Mouse (Mus musculus) hindbrain, embryonic 10.5 days (tissue): ENCODE data around the gene Cyth4. TPM values are rescaled to one million over a fixed set of nuclear protein-coding genes. Genes with fewer than 3 reads are reported as not detected.

ENCODE experiments used
- DNase-seq: peaks from one replicate; pipeline ENCODE4 v3.0.0-alpha.2; 2017; ENCODE audit warnings: low spot score
- H3K27ac ChIP-seq: fragments of 300-500 bp; sonication (generic); 2 replicates; pipeline ENCODE4 v1.5.1; 2016; ENCODE audit warnings: mild to moderate bottlenecking, moderate library complexity
- H3K27me3 ChIP-seq: fragments of 300-500 bp; sonication (generic); 2 replicates; pipeline ENCODE4 v1.6.1; 2016; ENCODE audit warnings: mild to moderate bottlenecking; ENCODE audit not compliant: poor library complexity, insufficient read depth, severe bottlenecking
- H3K36me3 ChIP-seq: fragments of 300-500 bp; sonication (generic); 2 replicates; pipeline ENCODE4 v1.6.1; 2016; ENCODE audit warnings: mild to moderate bottlenecking, moderate library complexity
- H3K4me1 ChIP-seq: fragments of 300-500 bp; sonication (generic); replicated peaks from 2 replicates; pipeline ENCODE4 v1.6.1; 2016; ENCODE audit warnings: mild to moderate bottlenecking
- H3K4me3 ChIP-seq: fragments of 300-500 bp; sonication (generic); 2 replicates; pipeline ENCODE4 v1.5.1; 2016; ENCODE audit warnings: mild to moderate bottlenecking, moderate library complexity
- H3K9me3 ChIP-seq: fragments of 300-500 bp; sonication (generic); 2 replicates; pipeline ENCODE4 v1.6.1; 2016; ENCODE audit warnings: mild to moderate bottlenecking, moderate library complexity
- WGBS: fragments of 180-500 bp; shearing (Covaris S2); methylation state at CpG from one replicate; pipeline ENCODE4 v1.1.7; 2016; 5-methylcytosine and 5-hydroxymethylcytosine counted together
- polyA plus RNA-seq: library from polyadenylated mRNA; unstranded; fragments of >200 nt; fragmentation: Nextera tagmentation; extraction: Ambion mirVana; gene quantifications from 2 replicates; pipeline ENCODE4 v1.2.1, GENCODE M21; 2016

The Cyth4 gene
- polyA plus RNA-seq, 1 experiment from 2014 or later = 8.1 TPM

- WGBS = 30% methylated on average over 6 of the region's 6 CpGs
- no peaks in the 10 kb centered on the region for H3K36me3 ChIP-seq
- peaks cover 8% of the 10 kb centered on the region for H3K27me3 ChIP-seq
- peaks cover 51% of the 10 kb centered on the region for H3K4me1 ChIP-seq
- H3K4me3 ChIP-seq = no peak overlapping the region
- H3K9me3 ChIP-seq = no peaks in the 10 kb centered on the region
- no peak for DNase-seq
- H3K27ac ChIP-seq = peak overlapping the region; percentile 35; the same call in 1 of the 2 replicates
These were observed 46.8 kb downstream of the Cyth4 start for GRCm38 (mm10) chr15:78643633-78644032.

GRCm38 (mm10) chr15:78644606-78645005 is 47.8 kb downstream of the Cyth4 start:
- Histone ChIP-seq H3K36me3 (no peaks in the 10 kb centered on the region), H3K27ac (peak overlapping the region; percentile 26; the same call in 1 of the 2 replicates), H3K27me3 (peaks cover 7% of the 10 kb centered on the region), H3K9me3 (no peaks in the 10 kb centered on the region), H3K4me1 (peaks cover 46% of the 10 kb centered on the region), H3K4me3 (no peak overlapping the region)
- no peak for DNase-seq
- WGBS = 56% methylated on average over 8 of the region's 8 CpGs

- WGBS = 78% methylated on average over 4 of the region's 4 CpGs
- no peak for DNase-seq
- no peaks in the 10 kb centered on the region for H3K36me3 ChIP-seq
These were observed 50.9 kb downstream of the Cyth4 start for GRCm38 (mm10) chr15:78647746-78648145.

GRCm38 (mm10) chr15:78651169-78651568 is 54.3 kb downstream of the Cyth4 start:
- Histone ChIP-seq H3K9me3 (no peaks in the 10 kb centered on the region), H3K27me3 (peaks cover 9% of the 10 kb centered on the region), H3K36me3 (no peaks in the 10 kb centered on the region), H3K4me1 (0 out of 2 replicates have a peak, but pooled peaks cover 4% of the 10 kb centered on the region), H3K4me3 (no peak overlapping the region), H3K27ac (0 out of 2 replicates have a peak overlapping the region, but pooled peaks have one; percentile 6)
- no peak for DNase-seq
- 53% methylated on average over 4 of the region's 4 CpGs for WGBS

More at GRCm38 (mm10) chr15:78647746-78648145, 50.9 kb downstream of the Cyth4 start:
- Histone ChIP-seq H3K4me3 (no peak overlapping the region), H3K9me3 (no peaks in the 10 kb centered on the region), H3K27me3 (peaks cover 9% of the 10 kb centered on the region), H3K27ac (no peak overlapping the region), H3K4me1 (peaks cover 28% of the 10 kb centered on the region)

- DNase-seq = no peak
- no peak overlapping the region for H3K27ac ChIP-seq
These were observed 67.4 kb downstream of the Cyth4 start for GRCm38 (mm10) chr15:78664268-78664667.

GRCm38 (mm10) chr15:78669221-78669871 is 72.5 kb downstream of the Cyth4 start:
- no peak for DNase-seq

More at GRCm38 (mm10) chr15:78664268-78664667, 67.4 kb downstream of the Cyth4 start:
- Histone ChIP-seq H3K36me3 (no peaks in the 10 kb centered on the region), H3K27me3 (peaks cover 3% of the 10 kb centered on the region; the same call in 1 of the 2 replicates), H3K9me3 (no peaks in the 10 kb centered on the region), H3K4me1 (peaks cover 24% of the 10 kb centered on the region), H3K4me3 (no peak overlapping the region)
- WGBS = 60% methylated on average over 5 of the region's 5 CpGs

GRCm38 (mm10) chr15:78670341-78670740 is 73.5 kb downstream of the Cyth4 start:
- Histone ChIP-seq H3K27ac (no peak overlapping the region; the same call in 1 of the 2 replicates), H3K4me1 (peaks cover 50% of the 10 kb centered on the region), H3K27me3 (peaks cover 63% of the 10 kb centered on the region), H3K9me3 (no peaks in the 10 kb centered on the region), H3K36me3 (no peaks in the 10 kb centered on the region), H3K4me3 (no peak overlapping the region)
- no peak for DNase-seq
- 43% methylated on average over 5 of the region's 5 CpGs for whole genome bisulfite sequencing

More at GRCm38 (mm10) chr15:78669221-78669871, 72.5 kb downstream of the Cyth4 start:
- Histone ChIP-seq H3K4me1 (peaks cover 52% of the 10 kb centered on the region), H3K9me3 (no peaks in the 10 kb centered on the region), H3K27me3 (peaks cover 53% of the 10 kb centered on the region), H3K4me3 (no peak overlapping the region), H3K27ac (0 out of 2 replicates have a peak overlapping the region, but pooled peaks have one; percentile 12), H3K36me3 (no peaks in the 10 kb centered on the region)
- 75% methylated on average over 10 of the region's 10 CpGs for WGBS

Other genes with a start within 250 kb of the Cyth4 start
- gene Tex33, start 201.1 kb upstream of the Cyth4 start, polyA plus RNA-seq = not detected in 2 replicates
- 7.7 and 10.9 TPM in 2 replicates for gene Tst, start 191.1 kb upstream of the Cyth4 start, polyA plus RNA-seq
- gene Mpst, start 190.6 kb upstream of the Cyth4 start, polyA plus RNA-seq = 1.4 and 1.5 TPM in 2 replicates
- 66.4 and 73.5 TPM in 2 replicates for gene Kctd17, start 168.5 kb upstream of the Cyth4 start, polyA plus RNA-seq
- gene Tmprss6, start 128.4 kb upstream of the Cyth4 start, polyA plus RNA-seq = not detected in 2 replicates
- not detected in 2 replicates for gene Il2rb, start 101.8 kb upstream of the Cyth4 start, polyA plus RNA-seq
- gene C1qtnf6, start 65.6 kb upstream of the Cyth4 start, polyA plus RNA-seq = 9.8 and 9.9 TPM in 2 replicates
- gene Sstr3, start 52.4 kb upstream of the Cyth4 start, polyA plus RNA-seq = 0.04 and 0.22 TPM in 2 replicates
- 7.8 and 8.1 TPM in 2 replicates for gene Rac2, start 24.3 kb upstream of the Cyth4 start, polyA plus RNA-seq
- gene Elfn2, start 121.7 kb downstream of the Cyth4 start, polyA plus RNA-seq = 0.24 and 0.39 TPM in 2 replicates
- gene Mfng, start 176.4 kb downstream of the Cyth4 start, polyA plus RNA-seq = 71.6 and 79.0 TPM in 2 replicates
- gene Card10, start 206.0 kb downstream of the Cyth4 start, polyA plus RNA-seq = 4.3 and 4.5 TPM in 2 replicates
- 19.2 and 19.4 TPM in 2 replicates for gene Cdc42ep1, start 245.6 kb downstream of the Cyth4 start, polyA plus RNA-seq